Mouse (Mus musculus) left cerebral cortex, adult 9 months (tissue): Measurements from ENCODE around the gene Gm11569.
"Not testable (repeated sequence)": the region's sequence is repeated elsewhere in the genome, so short reads cannot be mapped to it uniquely, and the experiment has no call there.

Experiments used
- DNase-seq, 2 experiments: peaks; one replicate each; pipeline ENCODE4 v3.0.0; 2022; ENCODE audit warnings: low spot score in 2 of 2

Gm11569 gene

DNA sequence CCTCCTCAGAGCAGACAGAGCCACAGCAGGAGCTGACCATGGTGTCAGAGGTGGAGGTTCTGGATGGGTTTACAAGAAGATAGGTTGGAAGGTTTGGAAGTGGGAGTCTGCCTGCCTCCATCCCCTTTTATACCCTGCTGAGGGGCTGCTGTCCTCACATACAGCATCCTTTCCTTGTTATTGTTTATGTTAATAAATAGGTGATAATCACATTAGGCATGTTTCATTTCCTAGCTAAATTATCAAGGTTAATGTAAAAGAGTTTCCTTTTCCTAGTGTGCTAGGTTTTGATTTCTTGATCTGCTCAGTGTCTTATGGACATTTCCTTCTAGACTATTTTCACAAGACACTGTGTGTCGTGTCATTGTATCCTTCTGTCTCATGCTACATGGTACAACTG is at the start of gene Gm11569:
Gene Gm11569 (minus strand): TSS at position 101 of the 400 bp plus-strand sequence.
- DNase-seq, result not testable (repeated sequence)

DNA sequence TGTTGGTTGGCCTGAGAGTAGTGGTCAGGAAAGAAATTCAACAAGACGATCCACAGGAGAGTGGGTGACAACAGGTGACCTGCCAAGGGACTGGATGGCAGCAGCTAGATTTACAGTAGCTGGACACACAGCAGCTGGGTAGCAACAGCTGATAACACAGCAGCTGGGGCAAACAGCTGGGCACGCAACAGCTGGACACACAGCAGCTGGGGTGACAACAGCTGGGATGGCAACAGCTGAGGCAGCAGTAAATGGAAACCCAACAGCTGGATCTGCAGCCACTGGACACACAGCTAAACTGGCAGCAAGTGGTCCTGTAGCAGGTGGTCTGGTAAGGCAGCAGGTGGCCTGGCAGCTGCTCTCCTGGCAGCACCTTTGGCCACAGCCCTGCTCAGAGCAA is 48.0 kb upstream of the Gm11569 start:
- DNase-seq, result no peak

GRCm38 (mm10) chr11:99842185-99842584 is 43.5 kb upstream of the Gm11569 start:
- no peak for DNase-seq

GRCm38 (mm10) chr11:99837966-99838365 is 39.2 kb upstream of the Gm11569 start, which contains the start of gene 2300003K06Rik:
2300003K06Rik (minus strand) TSS chr11:99838066.
- no peak for DNase-seq

DNA sequence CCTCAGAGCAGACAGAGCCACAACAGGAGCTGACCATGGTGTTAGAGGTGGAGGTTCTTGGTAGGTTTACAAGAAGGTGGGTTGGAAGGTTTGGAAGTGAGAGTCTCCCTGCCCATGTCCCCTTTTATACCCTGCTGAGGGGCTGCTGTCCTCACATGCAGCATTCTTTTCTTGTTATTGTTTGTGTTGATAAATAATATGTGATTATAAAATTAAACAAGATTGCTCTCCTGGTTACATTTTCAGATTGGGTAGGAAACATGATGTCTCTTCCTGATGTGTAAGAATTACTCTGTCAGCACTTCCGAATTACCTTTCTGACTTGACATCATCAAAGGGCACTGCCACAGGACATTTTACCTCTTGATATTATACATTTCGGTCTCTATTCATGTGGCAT is 16.8 kb upstream of the Gm11569 start, which contains the start of gene Gm11564:
Gene Gm11564 (minus strand): TSS at position 101 of the 400 bp plus-strand sequence.
- not testable (repeated sequence) for DNase-seq

DNA sequence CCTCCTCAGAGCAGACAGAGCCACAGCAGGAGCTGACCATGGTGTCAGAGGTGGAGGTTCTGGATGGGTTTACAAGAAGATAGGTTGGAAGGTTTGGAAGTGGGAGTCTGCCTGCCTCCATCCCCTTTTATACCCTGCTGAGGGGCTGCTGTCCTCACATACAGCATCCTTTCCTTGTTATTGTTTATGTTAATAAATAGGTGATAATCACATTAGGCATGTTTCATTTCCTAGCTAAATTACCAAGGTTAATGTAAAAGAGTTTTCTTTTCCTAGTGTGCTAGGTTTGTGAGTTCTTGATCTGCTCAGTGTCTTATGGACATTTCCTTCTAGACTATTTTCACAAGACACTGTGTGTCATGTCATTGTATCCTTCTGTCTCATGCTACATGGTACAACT is 11.1 kb upstream of the Gm11569 start, which contains the start of gene Krtap4-13:
Gene Krtap4-13 (minus strand): TSS at position 101 of the 400 bp plus-strand sequence.
- not testable (repeated sequence) for DNase-seq

- DNase-seq, result not testable (repeated sequence)
These were observed 5.6 kb upstream of the Gm11569 start, which contains the start of gene Gm11554 for GRCm38 (mm10) chr11:99804346-99804745. Gm11554 (minus strand) TSS chr11:99804446.

- DNase-seq, result no peak
These were observed 5.4 kb downstream of the Gm11569 start, which contains the start of gene Gm11596 for GRCm38 (mm10) chr11:99793367-99793766. Gm11596 (minus strand) TSS chr11:99793467.

DNA sequence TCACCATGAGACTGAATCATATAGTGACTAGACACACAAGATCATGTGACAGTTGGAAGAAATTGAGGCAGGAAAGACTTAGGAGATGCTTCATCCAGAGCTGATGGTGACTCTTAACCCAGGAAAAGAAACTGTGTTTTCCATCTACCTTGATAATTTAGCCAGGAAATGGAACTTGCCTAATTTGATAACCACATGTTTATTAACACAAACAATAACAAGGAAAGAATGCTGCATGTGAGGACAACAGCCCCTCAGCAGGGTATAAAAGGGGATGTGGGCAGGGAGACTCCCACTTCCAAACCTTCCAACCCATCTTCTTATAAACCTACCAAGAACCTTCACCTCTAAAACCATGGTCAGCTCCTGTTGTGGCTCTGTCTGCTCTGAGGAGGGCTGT is 13.8 kb downstream of the Gm11569 start, which contains the start of gene Krtap4-9:
Gene Krtap4-9 (plus strand): TSS at position 301 of the 400 bp plus-strand sequence.
- not testable (repeated sequence) for DNase-seq

- DNase-seq, result no peak
These were observed 18.1 kb downstream of the Gm11569 start, which contains the start of gene Krtap4-8 for GRCm38 (mm10) chr11:99780604-99781003. Krtap4-8 (minus strand) TSS chr11:99780704.

- DNase-seq, result no peak
These were observed 20.3 kb downstream of the Gm11569 start for GRCm38 (mm10) chr11:99778401-99778800.

GRCm38 (mm10) chr11:99772813-99773212 is 25.9 kb downstream of the Gm11569 start, which contains the start of gene Gm11595:
Gm11595 (minus strand) TSS chr11:99772913.
- not testable (repeated sequence) for DNase-seq

DNA sequence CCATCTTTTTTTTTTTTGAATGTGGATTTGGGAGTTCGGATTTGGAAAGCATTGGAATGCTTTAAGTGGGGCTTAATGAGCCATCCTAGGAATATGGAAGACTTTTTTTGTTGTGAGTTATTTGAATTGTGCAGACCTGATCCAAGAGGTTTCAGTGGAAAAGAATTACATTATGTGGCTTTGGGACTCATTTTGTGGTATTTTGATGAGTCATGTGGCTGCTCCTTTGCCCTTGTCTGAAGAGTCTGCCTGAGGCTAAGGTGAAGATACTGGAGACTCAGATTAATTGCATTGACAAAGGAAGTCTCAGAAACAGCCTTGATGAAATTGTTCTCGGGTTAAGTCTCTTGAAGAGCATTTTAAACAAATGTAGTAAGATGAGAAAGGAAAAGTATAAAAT is 30.3 kb downstream of the Gm11569 start:
- no peak for DNase-seq

DNA sequence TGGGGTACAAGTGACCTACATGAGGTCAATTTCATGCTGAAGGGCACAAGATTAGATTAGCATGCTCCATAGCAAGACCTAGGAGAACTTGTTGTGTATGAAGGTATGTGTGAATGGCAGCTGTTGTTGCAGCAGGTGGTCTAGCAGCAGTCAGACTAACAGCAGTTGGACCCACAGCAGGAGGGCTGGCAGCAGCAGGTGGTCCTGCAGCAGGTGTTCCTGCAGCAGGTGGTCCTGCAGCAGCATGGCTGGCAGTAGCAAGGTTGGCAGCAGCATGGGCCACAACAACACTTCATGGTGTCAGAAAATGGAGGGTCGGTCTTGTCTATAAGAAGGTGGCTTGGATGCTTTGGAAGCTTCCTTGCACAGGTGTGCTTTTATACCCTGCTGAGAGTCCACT is 39.9 kb downstream of the Gm11569 start:
- DNase-seq, result no peak
